Mouse (Mus musculus) megakaryocyte, adult 5-6 weeks (primary cell): ENCODE data around the gene Ankrd54. TPM values are rescaled to one million over a fixed set of nuclear protein-coding genes. Genes with fewer than 3 reads are reported as not detected.

Experiments used
- ATAC-seq: 2 replicates; pipeline ENCODE4 v1.8.0; 2016; ENCODE audit warnings: mild to moderate bottlenecking, inconsistent platforms; ENCODE audit not compliant: poor library complexity, severe bottlenecking
- total RNA-seq, 2 experiments: library from RNA; stranded (forward) in 1 of 2; stranded (reverse) in 1 of 2; fragments of 153-499, 151-499 nt in 1 of 2; fragments of 221-1000, 200-1000 nt in 1 of 2; gene quantifications; 2 replicates each; pipeline versions ENCODE4 v1.2.3 to v1.2.4; 2015 to 2017

Ankrd54 gene
- total RNA-seq (2015): 13.5 and 14.3 TPM in 2 replicates
- total RNA-seq (2017): 10.3 and 11.2 TPM in 2 replicates

DNA sequence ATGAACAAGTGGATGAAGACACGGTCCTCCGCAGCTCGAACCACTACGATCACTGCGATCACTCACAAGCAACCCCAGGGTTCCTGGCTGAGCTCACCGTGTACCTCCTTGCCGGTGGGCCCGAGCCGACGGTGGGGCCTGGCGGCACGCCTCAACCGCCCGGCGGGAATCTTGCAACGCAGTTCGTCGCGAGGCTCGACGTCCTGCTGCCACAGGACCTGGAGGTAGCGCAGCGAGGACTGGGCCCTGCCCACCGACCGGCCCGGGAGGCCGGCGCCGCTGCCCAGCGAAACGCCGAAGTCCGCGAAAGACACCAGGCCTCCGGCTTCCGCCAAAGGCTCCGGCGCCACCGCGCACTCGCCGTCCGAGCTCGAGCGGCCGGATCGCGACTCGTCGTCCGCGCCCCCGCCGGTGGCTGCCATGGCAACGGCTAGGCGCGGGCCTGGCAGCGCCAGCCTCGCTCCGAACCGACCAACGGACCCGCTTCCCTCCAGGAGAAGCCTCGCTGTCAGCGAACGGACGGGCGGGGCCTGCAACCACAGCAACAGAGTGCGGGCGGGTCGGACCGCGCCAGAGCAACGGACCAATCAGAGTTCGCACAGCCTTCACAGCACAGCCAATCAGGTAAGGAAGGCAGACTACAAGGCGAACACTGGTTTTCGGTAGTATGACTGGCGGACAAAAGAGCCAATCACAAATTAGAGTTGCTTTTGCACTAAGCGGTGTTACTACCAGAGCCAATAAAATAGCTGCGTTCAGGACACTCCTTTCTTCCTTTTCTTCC is at the start of gene Ankrd54:
Gene Ankrd54, minus strand, starts transcription at position 518 of the 784 bp plus-strand sequence.
- peak; percentile 99 for ATAC-seq

DNA sequence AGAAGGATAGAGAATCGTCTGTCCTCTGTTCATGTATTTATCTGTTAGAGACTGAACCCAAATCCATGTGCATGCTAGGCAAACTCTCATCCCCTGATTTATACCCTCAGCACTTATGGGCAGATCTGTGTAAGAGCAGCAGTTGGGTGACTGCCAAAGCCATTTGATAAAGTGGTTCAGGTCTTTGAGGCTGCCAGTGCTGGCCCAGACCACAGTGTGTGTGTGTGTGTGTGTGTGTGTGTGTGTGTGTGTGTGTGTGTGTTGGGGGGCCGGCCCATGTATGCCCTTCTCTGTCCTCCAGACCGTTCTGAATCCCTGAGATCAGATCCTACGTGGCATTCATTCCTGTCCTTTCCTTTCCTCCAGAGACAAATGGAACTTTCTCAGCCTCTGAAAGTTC is 49.1 kb upstream of the Ankrd54 start:
- no peak for ATAC-seq

DNA sequence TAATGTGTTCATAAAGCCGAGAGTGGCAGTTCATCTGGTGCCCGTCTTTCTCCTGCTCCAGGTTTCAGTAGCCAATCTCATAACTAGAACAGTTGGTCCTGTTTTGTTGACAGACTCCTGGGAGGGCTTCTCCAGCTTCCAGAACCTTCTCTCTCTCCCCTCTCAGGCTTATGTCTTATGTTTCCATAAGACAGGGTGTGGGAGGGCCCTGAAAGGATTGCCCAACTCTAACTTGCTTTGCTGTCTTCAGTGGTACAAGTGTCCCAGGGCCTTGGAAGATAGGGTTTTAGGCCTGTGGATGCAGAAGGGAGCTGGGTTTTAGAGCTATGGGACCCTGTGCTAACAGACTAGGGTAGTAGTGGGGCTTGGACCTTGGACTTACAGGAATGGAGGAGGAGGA is 47.8 kb upstream of the Ankrd54 start:
- no peak for ATAC-seq

DNA sequence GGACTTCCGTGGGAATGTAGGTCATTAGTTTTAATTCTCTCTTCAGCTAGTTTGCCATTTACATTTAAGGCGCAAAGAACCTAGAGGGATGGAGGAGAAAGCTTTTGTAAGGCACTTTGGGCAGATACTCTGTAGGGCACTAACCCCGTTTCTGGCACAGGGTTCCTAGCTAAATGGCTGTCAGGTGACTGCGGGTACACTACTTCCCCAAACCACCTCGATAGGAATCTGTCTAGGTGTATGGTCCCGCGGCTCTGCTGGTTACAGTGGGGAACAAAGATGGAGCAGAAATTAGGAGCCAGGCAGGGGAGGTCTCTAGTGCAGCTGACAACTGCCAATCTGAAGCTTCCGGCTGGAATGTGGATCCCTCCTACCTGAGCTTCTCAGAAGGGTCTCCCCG is 47.3 kb upstream of the Ankrd54 start:
- peak; percentile 56 for ATAC-seq

DNA sequence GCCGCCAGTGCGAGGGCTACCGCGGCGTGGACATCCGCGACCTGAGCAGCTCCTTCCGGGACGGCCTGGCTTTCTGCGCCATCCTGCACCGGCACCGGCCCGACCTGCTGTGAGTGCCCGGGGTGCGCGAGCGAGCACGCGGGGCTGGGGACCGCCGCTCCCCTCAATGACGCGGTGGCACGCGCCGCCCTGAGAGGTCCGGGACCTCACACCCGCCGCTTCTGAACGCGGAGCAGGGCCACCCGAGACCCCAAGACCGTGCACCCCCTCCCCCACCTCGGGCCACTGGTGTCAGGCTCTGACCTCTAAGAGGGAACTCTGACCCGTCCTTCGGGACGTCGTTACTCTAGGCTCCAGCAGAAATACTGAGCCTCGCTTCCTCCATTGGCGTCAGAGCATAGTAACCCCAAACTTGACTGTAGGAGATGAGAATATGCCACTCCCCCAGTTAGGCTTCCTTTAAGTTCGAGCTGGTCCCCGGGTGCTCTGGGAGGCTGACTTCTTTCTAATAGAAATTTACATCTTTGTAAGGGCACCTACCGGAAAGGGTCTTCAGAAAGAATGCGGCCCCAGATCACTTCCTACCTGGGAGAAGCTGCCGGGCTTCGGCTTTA is 46.7 kb upstream of the Ankrd54 start:
- ATAC-seq: peak; percentile 41

DNA sequence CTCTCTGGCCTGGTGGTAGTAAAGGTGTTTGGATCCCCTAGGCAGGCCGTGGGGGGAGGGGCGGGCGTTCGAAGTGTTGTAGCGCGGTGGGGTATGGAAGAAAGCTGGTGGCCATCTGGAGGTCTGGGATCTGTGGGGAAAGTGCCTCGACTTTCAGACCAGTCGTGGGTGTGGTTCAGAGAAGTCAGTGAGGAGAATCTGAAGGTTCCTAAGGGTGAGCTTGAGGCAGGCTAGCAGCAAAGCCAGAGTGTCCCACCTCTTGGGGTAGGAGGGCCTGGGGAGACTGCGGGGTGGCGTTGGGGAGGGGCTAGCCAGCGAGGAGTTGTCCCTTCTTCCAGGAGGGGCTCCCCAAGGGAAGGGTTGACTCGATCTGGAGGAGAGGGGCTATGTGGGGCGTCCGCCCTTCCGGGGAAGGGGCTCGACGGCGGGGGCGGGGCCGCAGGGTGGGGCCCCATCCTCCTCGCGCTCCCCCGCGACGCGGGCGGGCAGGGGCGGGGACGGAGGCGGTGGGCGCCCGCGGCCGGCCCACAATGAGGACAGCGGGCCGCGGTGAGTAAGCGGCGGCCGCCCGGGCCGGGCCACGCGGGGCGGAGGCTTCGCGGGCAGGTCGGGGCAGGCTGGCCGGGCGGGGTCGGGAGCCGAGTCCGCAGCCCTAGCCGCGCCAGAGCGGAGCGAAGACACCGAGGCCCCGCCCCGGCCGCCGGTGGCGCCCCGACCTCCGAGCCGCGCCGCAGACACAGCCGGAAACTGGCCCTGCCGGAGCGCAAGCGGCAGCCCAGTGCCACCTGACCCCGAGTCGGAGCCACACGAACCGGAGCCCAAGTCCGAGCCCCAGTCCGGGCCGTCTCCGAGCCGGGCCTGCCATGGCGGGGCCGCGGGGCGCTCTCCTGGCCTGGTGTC is 46.0 kb upstream of the Ankrd54 start, which contains the start of gene Micall1:
Gene Micall1, plus strand, starts transcription at position 478 of the 900 bp plus-strand sequence.
- peak; percentile 78 for ATAC-seq

DNA sequence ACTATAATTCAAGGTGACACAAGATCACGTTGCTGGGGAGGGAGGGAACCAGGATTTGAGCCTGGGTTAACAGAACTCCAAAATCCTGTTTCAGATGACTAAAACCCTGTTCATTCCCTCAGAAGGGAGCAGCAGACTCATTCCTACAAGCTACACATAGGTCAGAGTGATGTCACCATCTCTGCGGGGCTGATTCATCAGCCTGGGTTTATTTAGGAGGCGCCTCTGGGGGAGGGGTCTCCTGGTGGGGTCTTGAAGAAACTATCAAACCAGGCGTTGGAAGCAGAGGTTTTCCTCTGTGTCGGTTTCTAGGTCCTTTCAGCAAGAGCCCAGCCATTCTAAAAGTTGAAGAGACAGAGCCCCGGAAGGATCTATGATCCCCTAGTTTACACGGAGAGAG is 45.3 kb upstream of the Ankrd54 start:
- no peak for ATAC-seq

DNA sequence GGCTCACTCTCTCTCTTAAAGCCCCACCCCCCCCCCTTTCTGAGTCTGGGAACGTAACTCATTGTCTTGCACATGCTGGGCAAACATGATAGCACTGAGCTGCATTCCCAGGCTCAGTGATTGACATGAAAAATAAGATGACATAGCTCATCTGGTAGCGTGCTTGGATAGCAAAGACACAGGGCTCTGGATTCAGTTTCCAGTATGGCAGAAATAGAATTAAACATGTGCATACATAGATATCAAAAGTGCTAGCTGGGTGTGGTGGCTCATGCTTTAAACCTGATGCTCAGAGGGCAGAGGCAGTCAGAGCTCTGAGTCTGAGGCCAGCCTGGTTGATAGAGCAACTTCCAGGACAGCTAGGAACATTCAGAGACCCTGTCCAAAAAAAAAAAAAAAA is 43.1 kb upstream of the Ankrd54 start:
- ATAC-seq: no peak

DNA sequence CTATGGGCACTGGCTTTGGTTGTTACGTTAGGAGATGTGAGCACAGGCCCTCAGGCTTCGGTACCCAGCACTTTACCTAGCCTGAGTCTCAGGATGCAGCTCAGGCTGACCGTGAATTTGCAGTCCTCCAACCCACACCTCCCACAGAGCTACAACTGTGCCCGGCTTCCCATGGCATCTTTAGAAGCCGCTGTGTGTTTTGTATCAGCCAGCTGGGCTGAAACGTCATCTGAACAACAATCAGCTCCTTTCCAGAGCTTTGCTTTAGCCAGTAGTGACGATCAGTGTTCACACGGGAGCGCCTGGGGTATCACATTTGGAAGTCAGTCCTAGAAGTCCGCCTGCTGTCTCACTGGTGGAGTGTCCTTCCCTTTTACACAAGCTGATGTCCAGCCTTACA is 40.6 kb upstream of the Ankrd54 start:
- ATAC-seq: no peak

DNA sequence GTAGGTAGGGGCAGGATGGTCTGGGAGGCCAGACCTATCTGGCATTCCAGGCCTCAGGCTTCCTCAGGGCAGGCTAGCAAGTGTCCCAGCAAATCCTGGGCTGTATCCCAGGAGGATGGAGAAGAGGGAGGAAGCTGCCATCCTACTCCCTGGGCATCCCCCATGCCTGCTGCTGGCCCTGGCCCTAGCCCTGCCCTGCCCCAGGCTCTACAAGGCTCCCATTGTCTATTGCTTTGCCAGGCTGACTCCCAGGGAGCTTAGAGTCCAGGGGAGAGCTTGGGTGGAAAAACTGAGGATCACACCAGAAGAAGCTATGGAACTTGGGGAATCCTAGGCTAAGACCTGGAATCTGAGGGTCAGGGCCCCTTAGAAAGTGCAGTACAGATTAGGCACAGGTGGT is 38.8 kb upstream of the Ankrd54 start:
- no peak for ATAC-seq

DNA sequence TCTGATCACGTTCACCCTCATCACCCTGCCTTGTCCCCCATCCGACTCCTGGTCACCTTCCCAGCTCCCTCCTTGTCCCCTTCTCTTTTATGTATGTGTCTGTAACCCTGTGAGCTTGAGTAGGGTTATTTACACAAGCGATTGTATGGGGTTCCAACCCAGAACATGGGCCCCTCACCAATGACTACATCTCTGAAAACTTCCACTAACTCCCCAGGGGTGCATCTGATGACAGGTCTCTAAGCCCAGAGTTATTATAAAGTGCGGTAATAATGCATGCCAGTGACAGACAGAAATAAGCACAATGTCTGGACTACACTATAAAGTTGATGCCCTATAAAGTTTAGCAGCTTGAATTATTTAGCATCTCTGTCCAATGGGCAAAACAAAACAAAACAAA is 37.7 kb upstream of the Ankrd54 start:
- no peak for ATAC-seq

DNA sequence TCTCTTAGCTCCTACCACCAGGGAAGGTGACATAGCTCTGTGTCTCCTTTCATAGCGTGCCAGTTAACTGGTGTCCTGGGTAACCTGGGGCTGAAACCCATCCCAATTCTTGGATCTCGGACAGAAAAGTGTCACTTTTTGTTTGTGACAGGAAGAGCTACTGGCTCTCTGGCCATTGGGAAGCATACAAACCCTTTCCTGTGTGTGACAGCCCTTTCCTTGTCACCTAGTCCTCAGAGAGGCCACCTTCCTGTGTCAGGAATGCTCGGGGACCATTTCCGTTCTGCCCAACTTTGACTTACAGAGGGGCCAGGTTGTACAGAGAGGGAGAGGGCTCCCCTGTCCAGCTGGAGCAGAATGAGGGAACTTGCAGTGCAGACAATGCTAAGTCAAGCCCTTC is 36.8 kb upstream of the Ankrd54 start:
- ATAC-seq: no peak

DNA sequence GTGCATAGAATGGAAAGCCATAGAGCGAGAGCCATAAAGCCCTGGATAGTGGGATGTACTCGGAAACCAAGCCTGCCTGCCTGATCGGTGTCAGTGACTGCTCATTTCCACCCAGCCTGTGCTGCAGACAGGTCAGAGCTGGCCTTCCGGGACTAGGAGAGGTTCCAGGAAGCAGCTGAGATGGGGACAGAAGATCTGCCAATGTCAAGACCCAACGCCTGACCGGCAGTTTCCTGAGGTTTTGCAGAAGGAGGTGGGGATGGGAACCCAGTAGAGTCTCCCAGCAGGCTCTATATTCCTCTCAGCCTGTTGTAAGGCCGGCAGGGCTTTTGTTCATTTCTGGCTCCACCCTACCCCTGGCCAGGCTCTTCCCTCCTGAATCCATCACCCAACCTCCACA is 36.2 kb upstream of the Ankrd54 start:
- ATAC-seq: no peak

DNA sequence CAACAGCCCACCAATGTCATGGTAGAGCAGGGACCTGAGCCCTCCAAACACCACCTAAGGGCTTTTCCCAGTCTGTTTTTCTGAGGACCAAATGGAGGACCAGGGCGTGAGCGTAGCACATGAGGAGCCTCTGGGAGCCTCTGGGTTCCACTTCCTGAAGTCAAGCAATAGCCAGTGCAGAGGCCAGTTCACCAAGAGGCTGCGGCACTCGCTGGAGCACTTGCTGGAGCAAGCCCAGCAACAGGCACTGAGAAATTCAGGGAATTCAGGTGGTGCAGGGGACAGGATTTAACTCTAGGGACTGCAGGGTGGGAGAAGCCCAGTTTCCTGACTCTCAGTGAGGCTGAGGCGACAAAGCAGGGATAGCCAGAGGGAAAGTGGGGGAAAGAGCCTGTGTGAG is 35.5 kb upstream of the Ankrd54 start:
- no peak for ATAC-seq

DNA sequence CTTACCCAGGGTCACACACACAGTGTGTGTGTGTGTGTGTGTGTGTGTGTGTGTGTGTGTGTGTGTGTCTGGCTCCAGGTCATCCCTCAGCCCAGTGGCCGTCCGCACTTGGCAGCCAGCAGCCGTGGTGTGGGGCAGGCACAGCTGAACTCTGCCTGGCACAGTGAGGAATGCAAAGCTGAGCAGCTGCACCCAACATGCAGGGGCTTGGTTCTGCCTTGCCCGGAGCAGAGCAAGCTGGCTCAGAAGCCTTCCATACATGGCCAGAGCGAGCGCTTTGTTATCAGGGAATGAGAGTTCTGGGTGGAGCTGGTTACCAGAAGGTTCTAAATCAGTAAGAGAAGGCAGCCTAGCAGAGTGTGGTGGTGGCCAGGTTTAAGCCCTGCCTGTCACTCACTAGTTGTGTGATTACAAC is 34.9 kb upstream of the Ankrd54 start:
- no peak for ATAC-seq

DNA sequence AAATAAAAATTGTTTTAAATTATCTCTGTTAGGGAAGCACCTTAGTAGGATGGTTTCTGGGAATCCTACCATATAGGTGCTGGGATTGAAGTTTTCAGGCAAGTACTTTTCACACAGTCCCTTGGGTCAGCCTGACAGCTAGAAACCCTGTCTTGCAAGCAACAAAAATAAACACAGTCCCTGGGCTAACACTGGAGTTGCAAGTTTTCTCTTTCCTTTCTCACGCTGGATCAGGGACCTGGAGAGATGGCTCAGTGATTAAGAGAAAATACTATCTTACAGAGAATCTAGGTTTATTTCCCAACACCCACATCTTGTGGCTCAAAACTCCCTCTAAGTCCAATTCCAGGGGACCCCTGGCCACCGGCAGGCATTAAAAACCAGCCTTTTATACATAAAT is 34.4 kb upstream of the Ankrd54 start:
- ATAC-seq: no peak

DNA sequence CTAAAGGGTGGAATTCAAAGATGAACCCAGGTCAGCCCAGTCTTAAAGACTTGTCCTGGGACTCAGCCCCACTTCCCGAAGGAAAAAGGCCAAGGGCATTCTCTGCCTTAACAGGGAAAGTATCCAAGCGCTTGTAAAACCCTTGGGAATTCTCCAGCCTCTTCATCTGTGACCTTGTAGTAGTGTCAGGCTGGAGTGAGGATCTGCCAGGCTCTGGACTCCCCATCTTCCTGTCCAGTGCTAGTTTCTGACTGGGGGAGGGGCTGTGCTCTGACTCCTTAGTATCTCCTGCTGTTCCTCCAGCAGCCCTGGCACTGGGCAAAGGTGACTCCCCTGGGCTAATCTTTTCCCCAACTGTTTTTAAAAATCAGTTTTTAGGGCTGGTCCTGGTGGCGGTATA is 33.9 kb upstream of the Ankrd54 start:
- no peak for ATAC-seq

DNA sequence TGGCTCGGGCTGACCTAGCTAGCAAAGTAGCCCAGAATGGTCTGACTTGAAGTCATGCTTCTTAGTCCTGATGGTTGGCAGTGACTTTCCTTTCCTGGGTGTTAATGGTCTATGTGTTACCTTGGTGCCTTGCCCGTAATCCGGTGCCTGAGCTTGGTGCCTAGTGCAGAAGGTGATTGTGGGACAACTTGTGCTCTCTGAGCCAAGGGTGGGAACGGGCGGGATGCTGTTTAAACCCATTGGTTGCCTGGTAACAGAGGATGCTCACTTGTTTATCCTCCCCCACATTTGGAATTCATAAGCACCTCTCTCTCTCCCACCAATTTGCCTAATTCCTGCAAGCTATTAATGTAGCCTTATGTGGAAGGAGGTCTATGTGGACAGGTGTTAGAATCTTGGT is 32.8 kb upstream of the Ankrd54 start:
- ATAC-seq: no peak

DNA sequence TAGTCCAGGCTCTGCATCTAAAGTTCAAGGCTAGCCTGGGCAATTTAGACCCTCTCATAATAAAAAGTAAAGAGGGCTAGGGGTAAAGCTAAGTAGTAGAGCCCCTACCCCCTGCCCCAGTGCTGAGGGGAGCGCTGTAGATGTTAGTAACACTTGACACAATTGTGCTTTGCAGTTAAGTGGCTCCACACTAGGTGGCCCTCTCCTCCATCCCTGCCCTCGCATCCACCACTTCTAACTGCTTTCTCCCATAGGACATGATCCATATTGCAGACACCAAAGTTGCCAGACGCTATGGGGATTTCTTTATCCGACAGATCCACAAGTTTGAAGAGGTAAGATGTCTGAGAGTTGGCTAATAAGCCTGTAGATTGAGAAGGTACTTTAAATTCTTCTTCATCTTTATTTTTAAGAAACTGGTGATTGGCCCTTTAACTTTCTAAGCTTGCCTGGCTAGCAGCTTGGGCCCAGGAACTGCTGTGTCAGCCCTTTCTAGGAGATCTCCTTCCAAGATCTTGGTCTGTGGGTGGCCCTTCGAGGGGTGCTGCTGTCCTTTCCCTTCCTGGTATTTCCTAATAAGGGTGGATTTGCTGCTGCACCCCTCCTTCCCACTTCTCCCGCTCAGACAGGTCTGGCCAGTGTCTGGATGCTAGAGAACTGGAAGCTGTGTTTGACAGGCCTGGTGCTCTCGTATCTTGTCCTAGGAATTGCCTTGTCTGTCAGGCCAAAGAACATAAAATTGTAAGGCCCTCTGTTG is 30.6 kb upstream of the Ankrd54 start:
- ATAC-seq: no peak

DNA sequence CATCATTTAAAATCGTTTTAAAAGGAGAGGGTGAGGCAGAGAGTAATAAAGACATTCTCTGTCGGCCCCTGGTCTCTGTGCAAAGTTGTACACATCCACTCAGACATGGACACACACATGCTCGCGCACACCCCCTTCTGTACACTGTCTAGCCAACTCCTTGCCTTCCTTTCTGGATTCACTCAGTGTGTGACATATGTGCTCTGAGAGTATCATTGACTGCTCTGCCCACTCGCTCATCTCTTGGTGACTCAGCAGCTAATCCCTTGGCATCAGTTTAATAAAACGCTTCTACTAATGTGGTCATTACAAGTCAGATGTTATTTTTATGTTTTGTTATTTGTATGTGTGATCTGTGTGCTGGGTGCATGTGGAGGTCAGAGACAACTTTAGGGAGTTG is 29.6 kb upstream of the Ankrd54 start:
- ATAC-seq: no peak

DNA sequence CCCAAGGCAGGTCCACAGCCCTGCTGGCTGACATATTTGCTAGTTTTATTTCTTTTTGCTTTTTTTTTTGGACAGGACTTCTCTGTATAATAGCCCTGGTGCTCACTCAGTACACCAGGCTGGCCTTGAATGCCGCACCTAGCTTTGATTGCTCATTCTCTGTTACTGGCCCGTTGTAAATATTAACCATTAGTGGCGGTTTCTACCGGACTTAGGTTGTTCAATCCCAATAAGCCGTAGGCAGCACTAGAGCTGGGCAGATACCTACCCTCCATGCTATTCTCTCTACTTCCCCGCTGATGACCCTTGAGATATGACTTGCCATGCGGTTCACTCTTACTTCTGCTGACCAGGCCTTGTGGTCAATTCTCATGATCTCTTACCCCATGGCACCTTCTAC is 16.9 kb upstream of the Ankrd54 start:
- no peak for ATAC-seq
